Mouse (Mus musculus): ENCODE data around the gene Six1. TPM values are rescaled to one million over a fixed set of nuclear protein-coding genes. Genes with fewer than 3 reads are reported as not detected.
"Not testable (repeated sequence)": the region's sequence is repeated elsewhere in the genome, so short reads cannot be mapped to it uniquely, and the experiment has no call there.

Six1 gene
- total RNA-seq (2021) = 10 to 100 TPM; 68.5 to 72.6 TPM
- long read RNA-seq, experiment 1, transcript Six1-201 (2 exons, 3,316 nt) = major isoform, 32 of 49 reads
- long read RNA-seq, experiment 1, partial matches to known transcripts = 0 of 49 reads
- long read RNA-seq, experiment 1, other reads (novel, unspliced or antisense) = 17 of 49 reads
- long read RNA-seq, experiment 2, transcript Six1-201 (2 exons, 3,316 nt) = major isoform, 64 of 77 reads
- long read RNA-seq, experiment 2, partial matches to known transcripts = 0 of 77 reads
- long read RNA-seq, experiment 2, other reads (novel, unspliced or antisense) = 9 of 77 reads

GRCm38 (mm10) chr12:73053668-73054241 is at the start of gene Six1:
Gene Six1 (minus strand): TSS chr12:73053887.
- peak; percentile 95 for DNase-seq (ENCODE audit: low spot score)

- no peak for DNase-seq (ENCODE audit: low spot score)
Observed at GRCm38 (mm10) chr12:73098593-73098992, 44.9 kb upstream of the Six1 start.

DNA sequence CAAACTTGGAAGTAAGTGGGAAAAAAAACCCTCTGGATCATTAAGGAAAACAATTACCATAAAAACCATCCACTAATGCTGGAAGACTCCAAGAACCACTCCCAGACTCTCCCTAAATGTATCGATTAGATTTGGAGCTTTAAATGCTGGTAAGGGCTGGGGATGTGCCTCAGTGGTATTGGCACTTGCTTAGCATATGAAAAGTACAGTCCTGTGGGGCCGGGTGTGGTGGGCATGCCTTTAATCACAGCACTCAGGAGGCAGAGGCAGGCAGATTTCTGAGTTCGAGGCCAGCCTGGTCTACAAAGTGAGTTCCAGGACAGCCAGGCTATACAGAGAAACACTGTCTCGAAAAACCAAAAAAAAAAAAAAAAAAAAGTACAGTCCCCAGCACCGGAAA is 42.5 kb upstream of the Six1 start:
- DNase-seq (ENCODE audit: low spot score) = not testable (repeated sequence)

GRCm38 (mm10) chr12:73094605-73095004 is 40.9 kb upstream of the Six1 start:
- no peak for DNase-seq (ENCODE audit: low spot score)

GRCm38 (mm10) chr12:73094189-73094588 is 40.5 kb upstream of the Six1 start:
- no peak for DNase-seq (ENCODE audit: low spot score)

- DNase-seq (ENCODE audit: low spot score) = no peak
Observed at GRCm38 (mm10) chr12:73090672-73091335, 37.1 kb upstream of the Six1 start.

- DNase-seq (ENCODE audit: low spot score) = no peak
Observed at GRCm38 (mm10) chr12:73088911-73089310, 35.2 kb upstream of the Six1 start.

DNA sequence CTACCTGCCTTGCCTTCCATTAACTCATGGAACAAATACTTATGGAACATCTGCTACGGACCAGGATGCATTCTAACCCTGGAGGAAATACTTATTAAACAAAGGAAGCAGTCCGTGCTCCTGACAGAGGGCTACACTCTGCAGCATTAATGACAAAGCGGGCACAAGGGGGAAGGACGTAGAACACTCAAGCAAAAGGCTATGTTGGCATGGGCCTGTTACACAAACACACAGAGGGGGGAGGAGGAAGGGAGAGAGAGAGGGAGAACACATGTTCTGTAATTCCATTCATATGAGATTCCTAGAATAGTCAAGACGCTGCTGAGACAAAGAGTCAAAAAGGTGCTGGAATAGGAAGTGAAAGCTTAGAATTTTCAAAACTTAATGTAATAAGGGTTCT is 34.8 kb upstream of the Six1 start:
- no peak for DNase-seq (ENCODE audit: low spot score)

- DNase-seq (ENCODE audit: low spot score) = no peak
Observed at GRCm38 (mm10) chr12:73087086-73087485, 33.4 kb upstream of the Six1 start.

- no peak for DNase-seq (ENCODE audit: low spot score)
Observed at GRCm38 (mm10) chr12:73085739-73086630, 32.3 kb upstream of the Six1 start.

- DNase-seq (ENCODE audit: low spot score) = no peak
Observed at GRCm38 (mm10) chr12:73083773-73084172, 30.1 kb upstream of the Six1 start.

- not testable (repeated sequence) for DNase-seq (ENCODE audit: low spot score)
Observed at GRCm38 (mm10) chr12:73081828-73082227, 28.1 kb upstream of the Six1 start.

DNA sequence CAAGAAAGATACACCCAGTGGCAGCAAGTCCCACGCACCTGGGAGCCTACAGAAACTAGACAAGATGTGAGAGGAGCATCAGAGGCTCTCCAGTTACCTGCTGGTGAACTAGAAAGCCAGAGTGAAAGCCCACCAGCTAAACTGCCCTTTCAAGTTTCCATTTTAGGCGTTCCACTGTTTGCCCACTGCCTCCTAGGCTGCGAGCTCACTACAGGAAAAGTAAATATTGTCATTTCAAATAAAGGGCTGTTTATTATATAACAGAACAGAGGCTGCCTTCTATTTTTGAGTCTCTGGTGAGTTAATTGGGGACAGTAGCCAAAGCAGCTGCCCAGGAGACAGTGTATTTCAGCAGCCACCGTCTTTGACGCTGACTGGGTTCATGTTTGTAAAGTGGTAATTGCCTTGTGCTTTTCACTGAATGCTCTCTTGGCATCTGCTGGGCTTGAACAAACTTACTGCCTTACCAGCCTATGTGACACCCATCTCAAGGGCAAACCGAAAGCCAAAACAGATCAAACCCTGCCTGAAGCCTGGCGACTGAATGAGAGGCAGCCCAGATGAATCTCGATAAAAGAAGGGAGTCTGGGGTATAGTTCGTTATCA is 7.2 kb upstream of the Six1 start:
- peak; percentile 11 for DNase-seq (ENCODE audit: low spot score)

DNA sequence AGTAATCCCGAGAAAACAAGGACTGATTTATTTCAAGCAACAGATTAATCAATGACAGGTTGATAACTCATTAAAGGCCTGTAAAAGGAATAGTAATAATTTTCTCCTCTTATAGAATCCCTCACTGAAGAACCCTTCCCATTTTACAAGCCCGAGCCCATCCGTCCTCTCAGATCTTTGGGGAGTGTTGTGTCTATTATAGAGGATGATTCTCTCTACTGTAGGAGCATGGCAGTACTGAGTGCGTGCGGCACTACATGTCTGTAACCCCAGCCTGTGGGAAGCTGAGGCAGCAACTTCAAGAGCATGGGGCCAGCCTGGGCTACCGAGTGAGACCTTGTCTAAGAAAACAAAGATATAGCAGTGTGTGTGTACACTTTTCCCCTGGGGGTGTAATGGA is 3.8 kb upstream of the Six1 start:
- no peak for DNase-seq (ENCODE audit: low spot score)

- DNase-seq (ENCODE audit: low spot score) = no peak
Observed at GRCm38 (mm10) chr12:73055451-73055850, 1.8 kb upstream of the Six1 start.

DNA sequence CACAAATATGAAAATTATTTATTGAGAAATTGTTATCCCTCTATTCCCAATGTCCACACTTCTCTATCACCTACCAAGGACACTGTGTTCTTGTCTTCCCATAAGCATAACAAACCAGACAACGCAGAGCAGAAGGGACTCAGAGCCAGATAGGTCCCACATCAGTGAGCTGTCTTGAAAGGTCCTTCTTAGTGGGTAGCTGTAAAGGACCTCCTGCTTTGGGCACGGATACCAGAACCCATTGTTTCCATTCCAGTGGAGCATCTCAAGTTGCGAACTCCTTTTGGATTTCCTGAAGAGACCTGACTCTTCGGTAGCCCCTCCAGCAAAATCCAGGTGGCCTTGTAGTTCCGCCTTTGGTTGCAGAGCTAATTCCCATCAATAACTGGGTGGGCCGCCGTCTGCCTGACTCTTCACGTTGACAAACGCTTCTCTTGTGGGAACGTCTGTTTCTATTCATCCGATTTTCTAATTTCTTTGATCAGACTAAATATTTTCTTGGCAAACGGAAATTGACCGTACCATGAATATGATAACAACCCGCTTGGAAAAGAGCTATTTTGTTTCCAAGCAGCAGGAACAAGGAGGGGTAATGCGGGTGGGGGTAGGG is 994 bp upstream of the Six1 start:
- no peak for DNase-seq (ENCODE audit: low spot score)

DNA sequence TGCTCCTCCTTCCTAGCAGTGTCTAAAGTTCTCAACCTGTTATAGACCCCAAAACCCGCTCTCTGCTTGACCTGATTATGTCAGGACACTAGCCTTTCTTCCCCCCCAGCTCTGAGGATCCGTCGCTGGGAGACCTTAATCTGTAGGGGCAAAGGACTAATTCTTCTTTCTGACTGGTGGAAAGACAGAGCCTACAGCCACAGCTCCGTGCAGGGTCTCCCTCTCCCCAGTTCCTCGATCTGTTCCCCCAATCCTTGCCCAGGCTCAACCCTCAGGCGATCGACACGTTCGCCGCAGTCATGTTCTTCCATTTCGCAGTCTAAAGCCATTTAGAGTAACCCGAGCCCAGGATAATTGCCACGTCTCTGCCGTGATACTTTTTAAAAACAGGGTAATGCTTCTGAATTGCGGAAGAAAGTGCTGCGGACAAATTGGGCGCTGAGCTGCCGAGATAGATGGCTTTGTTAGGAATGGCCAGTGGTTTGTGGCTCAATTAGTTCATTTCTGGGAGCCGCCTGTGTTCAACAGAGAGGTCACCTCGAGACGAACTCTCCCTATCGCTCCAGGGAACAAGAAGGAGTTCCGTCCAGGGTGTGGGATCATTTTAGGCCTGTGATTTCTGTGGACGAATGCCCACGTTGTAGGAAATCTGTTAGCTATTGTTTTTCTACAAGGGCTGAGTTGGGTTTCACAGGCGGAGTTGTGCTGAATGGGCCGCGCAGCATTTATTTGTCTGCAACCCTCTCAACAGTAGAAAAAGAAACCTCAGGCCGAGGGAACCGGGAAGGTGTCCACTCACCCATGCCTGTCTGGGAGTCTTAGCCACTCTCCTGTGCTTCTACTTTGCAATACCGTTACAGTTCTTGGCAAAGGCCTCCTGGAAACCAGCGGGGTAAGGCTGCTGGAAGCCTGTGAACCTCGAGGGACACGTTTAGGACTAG is 766 bp downstream of the Six1 start:
- peak; percentile 66 for DNase-seq (ENCODE audit: low spot score)

DNA sequence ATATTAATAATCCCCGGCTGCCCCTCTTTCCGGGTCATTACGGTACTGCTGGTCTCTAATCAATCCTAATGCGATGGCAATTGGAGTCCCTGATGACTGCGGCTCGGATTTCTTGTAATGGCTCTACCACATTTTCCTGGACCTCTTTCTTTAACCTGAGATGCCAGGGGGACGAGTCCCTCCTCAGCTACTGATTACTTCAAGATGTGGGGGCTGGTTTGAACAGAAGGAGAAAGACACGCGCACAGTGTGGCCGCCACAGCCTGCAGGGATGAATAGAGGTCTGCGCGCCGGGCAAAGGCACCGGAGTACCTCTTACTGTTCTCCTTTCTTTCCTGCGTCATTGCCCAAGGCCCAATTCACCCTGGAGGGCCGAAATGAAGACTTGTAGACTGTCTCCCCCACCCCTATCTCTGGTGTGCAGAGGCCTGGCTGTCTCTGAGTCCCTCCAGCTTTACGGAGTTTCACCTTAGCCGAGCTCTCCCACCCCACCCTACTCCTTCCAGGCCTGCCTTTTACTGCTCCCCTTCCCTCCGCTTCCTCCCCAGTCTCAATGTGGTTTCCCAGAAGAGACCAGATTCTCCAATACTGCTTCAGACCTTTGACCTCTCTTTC is 1.5 kb downstream of the Six1 start:
- no peak for DNase-seq (ENCODE audit: low spot score)

DNA sequence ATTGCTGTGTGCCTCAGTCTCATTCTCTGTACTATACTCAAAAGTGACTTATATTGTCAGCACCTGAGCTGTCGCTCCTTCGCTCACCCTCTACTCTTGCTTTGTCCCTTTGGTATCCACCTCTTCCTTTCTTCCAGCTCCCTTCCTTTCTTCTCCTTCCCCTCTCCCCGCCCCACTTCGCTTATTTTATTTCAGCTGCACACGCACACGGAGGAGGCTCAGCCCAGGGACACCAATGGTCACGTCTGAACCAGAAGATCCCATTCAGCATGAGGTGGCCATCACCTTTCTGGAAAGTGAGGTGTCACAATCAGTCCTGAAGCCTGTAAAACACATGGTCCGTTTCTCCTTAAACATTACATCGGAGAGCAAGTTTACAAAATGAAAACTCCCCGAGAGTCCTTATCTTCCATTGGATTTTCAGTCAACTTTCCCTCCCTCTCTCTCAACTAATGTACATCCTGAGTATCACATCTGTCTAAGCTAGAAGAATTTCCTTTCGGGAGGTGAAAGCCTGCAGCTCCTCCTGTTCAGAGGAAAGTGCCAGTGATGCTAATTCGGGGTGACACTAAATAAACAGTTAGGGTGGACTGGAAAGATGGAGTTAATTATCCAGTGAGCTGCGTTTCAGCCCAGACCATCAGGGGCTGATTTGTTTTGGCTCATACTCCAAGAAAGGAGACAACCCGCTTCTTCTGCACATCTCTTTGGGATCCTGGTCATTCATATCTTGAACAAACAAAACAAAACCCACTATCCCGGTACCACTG is 2.7 kb downstream of the Six1 start:
- DNase-seq (ENCODE audit: low spot score) = no peak

Measured in gastrocnemius, adult 18-20 months (tissue).